Comparison of ENCODE assay signal across 8 mouse cellular contexts in the genomic region with DNA sequence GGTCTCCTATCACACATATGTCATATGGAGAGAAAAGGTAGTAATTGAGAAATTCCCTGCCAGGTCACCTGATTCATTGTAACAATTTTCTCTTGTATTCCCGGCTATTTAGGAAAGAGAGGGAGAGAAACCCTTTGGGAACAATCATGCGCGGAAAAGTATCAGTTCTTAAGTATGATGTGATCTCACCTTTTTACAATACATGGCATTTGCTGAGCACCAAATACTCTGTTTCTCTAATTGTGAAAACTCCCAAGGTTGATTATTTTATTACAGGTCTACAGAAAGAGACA. TPM values are rescaled to one million over a fixed set of nuclear protein-coding genes. Genes with fewer than 3 reads are reported as not detected.
DNase-seq lines count a peak whose midpoint lies in the region; ATAC-seq and TF ChIP-seq lines count a peak whose summit lies in the region.

No protein-coding gene starts in this region.

- peaks cover 1% of the 10 kb centered on the region; the same call in 1 of the 2 replicates for H3K36me3 ChIP-seq in liver, adult 2 months (ENCODE audit: control insufficient read depth, insufficient read depth, low read length)
- no peaks in the 10 kb centered on the region for H3K36me3 ChIP-seq in forebrain, embryonic 10.5 days (replicated peaks)
- no peaks in the 10 kb centered on the region for H3K36me3 ChIP-seq in limb, embryonic 11.5 days (ENCODE audit: control insufficient read depth, insufficient read depth, low read length)
- H3K36me3 ChIP-seq in neural tube, embryonic 14.5 days (ENCODE audit: control insufficient read depth, insufficient read depth, low read length), result no peaks in the 10 kb centered on the region

- H3K79me2 ChIP-seq in liver, adult 2 months (ENCODE audit: control insufficient read depth, insufficient read depth, low read length), result no peaks in the 10 kb centered on the region; the same call in 1 of the 2 replicates

- no peak for TF ChIP-seq CTCF in liver, adult 2 months (IDR thresholded peaks at IDR 0.05; ENCODE audit: low read depth, low read length)

- H3K4me2 ChIP-seq in limb, embryonic 11.5 days (ENCODE audit: low read depth, severe bottlenecking), result peak overlapping the region; percentile 51
- H3K4me2 ChIP-seq in neural tube, embryonic 14.5 days (ENCODE audit: low read depth, low read length), result peak overlapping the region; percentile 42

- no peak overlapping the region for H3K27ac ChIP-seq in liver, adult 2 months (replicated peaks; ENCODE audit: insufficient read depth, low read depth, low read length)
- H3K27ac ChIP-seq in forebrain, embryonic 10.5 days, result peak overlapping the region; percentile 92
- H3K27ac ChIP-seq in limb, embryonic 11.5 days (replicated peaks; ENCODE audit: low read depth, low read length), result no peak overlapping the region
- peak overlapping the region; percentile 80; the same call in 1 of the 2 replicates for H3K27ac ChIP-seq in neural tube, embryonic 14.5 days (ENCODE audit: low read depth, low read length)

- no peak overlapping the region for H3K9ac ChIP-seq in liver, adult 2 months (ENCODE audit: low read depth, low read length)
- H3K9ac ChIP-seq in limb, embryonic 11.5 days (ENCODE audit: low read length), result no peak overlapping the region; the same call in 1 of the 2 replicates
- H3K9ac ChIP-seq in neural tube, embryonic 14.5 days (replicated peaks; ENCODE audit: low read depth, low read length), result no peak overlapping the region

- 36% methylated on average over 3 of the region's 3 CpGs for WGBS in liver, adult 2 months
- 45% methylated on average over 3 of the region's 3 CpGs for WGBS in forebrain, embryonic 10.5 days
- 34% methylated on average over 3 of the region's 3 CpGs for WGBS in limb, embryonic 11.5 days
- WGBS in neural tube, embryonic 14.5 days, result 38% methylated on average over 3 of the region's 3 CpGs

- no peaks in the 10 kb centered on the region for H3K9me3 ChIP-seq in forebrain, embryonic 10.5 days
- no peaks in the 10 kb centered on the region for H3K9me3 ChIP-seq in limb, embryonic 11.5 days (ENCODE audit: control insufficient read depth, low read length)
- H3K9me3 ChIP-seq in neural tube, embryonic 14.5 days (ENCODE audit: control insufficient read depth, low read length), result no peaks in the 10 kb centered on the region

- no peak for DNase-seq in liver, adult 2 months (ENCODE audit: extremely low read depth, low read depth, low spot score)
- no peak for DNase-seq in liver
- DNase-seq in forebrain, embryonic 10.5 days (ENCODE audit: extremely low spot score, low spot score), result no peak
- no peak for DNase-seq in limb, embryonic 11.5 days (ENCODE audit: low spot score)
- no peak for DNase-seq in spleen, postnatal 4 days (ENCODE audit: low spot score in 2 of 2)
- DNase-seq in adrenal gland, adult (ENCODE audit: inconsistent age in 2 of 2, low spot score in 1 of 2), result no peak
- DNase-seq in thymus, postnatal 36 days, result no peak

- TF ChIP-seq POLR2A in liver, adult 2 months (IDR thresholded peaks at IDR 0.05; ENCODE audit: extremely low read depth, insufficient read depth, low read length), result no peak

- no peaks in the 10 kb centered on the region for H3K27me3 ChIP-seq in liver, adult 2 months (ENCODE audit: control insufficient read depth, insufficient read depth, low read length)
- no peaks in the 10 kb centered on the region for H3K27me3 ChIP-seq in forebrain, embryonic 10.5 days (ENCODE audit: poor library complexity, severe bottlenecking)
- no peaks in the 10 kb centered on the region for H3K27me3 ChIP-seq in limb, embryonic 11.5 days (ENCODE audit: control insufficient read depth, insufficient read depth, low read length)
- no peaks in the 10 kb centered on the region for H3K27me3 ChIP-seq in neural tube, embryonic 14.5 days (ENCODE audit: control insufficient read depth, insufficient read depth, low read length)

- ATAC-seq in limb, embryonic 11.5 days (ENCODE audit: insufficient number of reproducible peaks, low FRiP score, low TSS enrichment, low read depth), result no peak
- no peak for ATAC-seq in neural tube, embryonic 14.5 days (ENCODE audit: low read depth)

- no peaks in the 10 kb centered on the region; the same call in 1 of the 2 replicates for H3K4me1 ChIP-seq in liver, adult 2 months (ENCODE audit: control insufficient read depth, insufficient read depth, low read length)
- H3K4me1 ChIP-seq in forebrain, embryonic 10.5 days, result peaks cover 15% of the 10 kb centered on the region
- no peaks in the 10 kb centered on the region for H3K4me1 ChIP-seq in limb, embryonic 11.5 days (ENCODE audit: control insufficient read depth, insufficient read depth, low read length)
- H3K4me1 ChIP-seq in neural tube, embryonic 14.5 days (ENCODE audit: control insufficient read depth, insufficient read depth, low read length), result no peaks in the 10 kb centered on the region

- H3K4me3 ChIP-seq in liver, adult 2 months (ENCODE audit: insufficient read depth, low read depth, low read length), result peak overlapping the region; percentile 80; the same call in 1 of the 2 replicates
- peak overlapping the region; percentile 63 for H3K4me3 ChIP-seq in forebrain, embryonic 10.5 days
- H3K4me3 ChIP-seq in limb, embryonic 11.5 days (ENCODE audit: low read depth, low read length), result peak overlapping the region; percentile 54
- peak overlapping the region; percentile 47 for H3K4me3 ChIP-seq in neural tube, embryonic 14.5 days (ENCODE audit: low read depth, low read length)

RNA-seq across cellular contexts. Expression of a gene that starts 10.6 kb away (rescaled TPM):
- total RNA-seq in liver, adult 2 months (2014; rRNA removed), result 54.7 and 57.2 TPM in 2 replicates
- polyA plus RNA-seq in liver, adult 2 months (2012; rRNA removed), result 16.4 and 18.0 TPM in 2 replicates
- 12.2 and 15.6 TPM in 2 replicates for polyA plus RNA-seq in forebrain, embryonic 10.5 days (2016; fragmentation: Nextera tagmentation; extraction: Ambion mirVana)
- 14.1 and 18.1 TPM in 2 replicates for polyA plus RNA-seq in limb, embryonic 11.5 days (2014; fragmentation: Nextera tagmentation; extraction: Ambion mirVana)
- 23.0 and 24.3 TPM in 2 replicates for polyA plus RNA-seq in neural tube, embryonic 14.5 days (2014; fragmentation: Nextera tagmentation; extraction: Ambion mirVana)

RNA-seq across cellular contexts. Expression of a gene that starts 18.3 kb away (rescaled TPM):
- total RNA-seq in liver, adult 2 months (2014; rRNA removed), result 5.6 and 8.3 TPM in 2 replicates
- polyA plus RNA-seq in liver, adult 2 months (2012; rRNA removed), result 0.70 and 0.72 TPM in 2 replicates
- 36.3 and 38.2 TPM in 2 replicates for polyA plus RNA-seq in forebrain, embryonic 10.5 days (2016; fragmentation: Nextera tagmentation; extraction: Ambion mirVana)
- 31.8 and 36.3 TPM in 2 replicates for polyA plus RNA-seq in limb, embryonic 11.5 days (2014; fragmentation: Nextera tagmentation; extraction: Ambion mirVana)
- polyA plus RNA-seq in neural tube, embryonic 14.5 days (2014; fragmentation: Nextera tagmentation; extraction: Ambion mirVana), result 20.2 and 23.7 TPM in 2 replicates

Comparison
In these comparisons a context has a peak if more than half of its experiments do, and no peak if none do; other contexts are left out.
1. H3K27ac ChIP-seq: peak in forebrain, embryonic 10.5 days (single experiment) and neural tube, embryonic 14.5 days (single experiment); none in liver, adult 2 months (single experiment) and limb, embryonic 11.5 days (single experiment).
2. RNA of a gene that starts 18.3 kb away (polyA plus RNA-seq): 36.3 to 38.2 TPM in forebrain, embryonic 10.5 days, 31.8 to 36.3 TPM in limb, embryonic 11.5 days and 20.2 to 23.7 TPM in neural tube, embryonic 14.5 days; 0.70 to 0.72 TPM in liver, adult 2 months; every median in the first group is over 10 times any median in the second.
3. Peak in every context shown above with its lines, with median percentiles within 50 percentile points of each other: H3K4me3 ChIP-seq.